Mouse (Mus musculus): ENCODE measurements around the gene Atp6v1d.

GRCm38 (mm10) chr12:78865434-78865833 is 4.0 kb upstream of the Atp6v1d start:
- no peak for TF ChIP-seq CTCF (IDR thresholded peaks at IDR 0.05; ENCODE audit: low read depth, low read length)
- TF ChIP-seq GATA1 (IDR thresholded peaks at IDR 0.05; ENCODE audit: borderline replicate concordance, low read length): no peak
- TF ChIP-seq TAL1 (conservative IDR thresholded peaks at IDR 0.05; ENCODE audit: low read depth, low read length): no peak
- no peak for TF ChIP-seq GATA2 (IDR thresholded peaks at IDR 0.05; ENCODE audit: borderline replicate concordance, low read depth, low read length)
- no peak for TF ChIP-seq POLR2AphosphoS5 (IDR thresholded peaks at IDR 0.05; ENCODE audit: insufficient replicate concordance, low read depth, low read length)

Measured in G1E (cell line).